Mouse (Mus musculus) MN1 (cell line): Measurements from ENCODE around the gene Ap3d1.

Source experiments
- DNase-seq: peaks from one replicate; pipeline ENCODE4 v3.0.0-alpha.2; 2016; ENCODE audit warnings: low spot score

Ap3d1 gene

DNA sequence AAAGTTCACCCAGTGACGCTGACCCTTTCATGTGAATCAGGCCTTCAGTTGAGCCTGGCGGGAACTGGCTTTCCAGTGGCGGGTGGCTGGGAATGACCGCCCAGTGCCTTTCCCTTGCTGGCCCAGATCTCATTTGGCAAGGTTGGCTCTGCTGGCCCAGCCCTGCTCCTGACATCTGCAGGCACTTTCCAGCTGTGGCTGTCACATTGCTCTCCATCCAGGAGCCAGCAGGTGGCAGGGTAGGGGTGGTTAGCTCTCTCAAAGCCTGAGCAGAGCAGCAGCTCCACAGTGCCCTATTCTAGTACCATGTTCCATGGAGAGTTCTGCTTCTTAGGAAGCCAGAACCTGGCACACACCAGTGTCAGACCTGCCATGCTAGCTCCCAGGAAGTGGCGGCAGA lies 15.7 kb upstream of the Ap3d1 start:
- DNase-seq: peak; percentile 92

DNA sequence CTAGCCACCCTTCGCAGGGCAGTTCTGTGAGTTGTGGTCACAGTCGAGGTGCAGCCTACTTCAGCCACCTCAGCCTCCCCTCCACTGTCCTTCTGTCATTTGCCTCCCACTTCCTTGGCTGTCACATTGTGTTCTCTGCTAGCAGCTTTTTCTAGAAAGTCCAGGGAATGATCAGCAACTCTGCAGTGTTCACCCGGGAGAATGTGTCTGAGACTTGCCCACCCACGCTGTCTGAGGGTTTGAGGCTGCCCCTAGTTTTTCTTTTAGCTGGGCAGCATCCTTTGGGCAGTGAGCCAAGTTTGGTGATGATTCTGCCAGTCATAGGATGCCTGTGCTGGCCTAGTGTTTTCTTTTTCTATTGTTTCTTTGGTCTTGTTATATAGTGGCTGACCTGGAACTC lies 14.9 kb upstream of the Ap3d1 start:
- peak; percentile 45 for DNase-seq

DNA sequence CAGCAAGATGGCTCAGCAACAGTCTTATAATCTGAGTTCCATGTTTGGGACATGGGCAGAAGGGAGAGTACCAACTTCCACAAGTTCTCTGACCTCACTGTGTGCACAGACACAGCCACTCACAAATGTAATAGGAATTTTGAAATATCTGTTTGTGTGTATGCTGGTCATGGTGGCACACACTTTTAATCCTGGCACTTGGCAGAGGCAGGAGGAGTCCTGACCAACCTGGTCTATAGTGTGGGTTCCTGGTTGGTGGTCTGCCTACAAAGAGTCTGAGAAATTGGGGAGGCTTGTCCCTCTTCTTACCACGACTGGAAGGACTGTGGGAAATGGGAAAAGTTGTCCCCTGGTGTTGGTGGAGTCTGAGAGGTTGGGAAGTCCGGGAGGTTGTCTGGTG lies 14.4 kb upstream of the Ap3d1 start:
- DNase-seq: no peak

DNA sequence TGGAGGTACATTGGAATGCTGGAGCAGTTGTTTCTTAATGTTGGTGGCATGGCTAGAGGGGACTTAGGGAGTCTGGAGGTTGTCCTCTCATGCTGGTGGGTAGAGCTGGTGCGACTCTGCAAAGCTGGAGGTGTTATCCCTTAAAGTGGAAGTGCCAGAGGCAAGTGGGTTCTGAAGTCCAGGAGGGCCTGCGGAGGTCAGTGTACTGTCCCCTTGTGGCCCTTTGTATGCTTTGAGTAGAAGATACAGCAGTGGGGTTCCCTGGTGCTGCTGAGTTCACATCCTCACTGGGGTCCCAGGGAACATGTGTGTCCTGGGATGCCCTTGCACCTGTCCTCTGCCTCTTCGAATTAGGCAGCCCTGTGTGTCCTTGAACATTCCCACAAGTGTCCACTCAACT lies 14.0 kb upstream of the Ap3d1 start:
- no peak for DNase-seq

DNA sequence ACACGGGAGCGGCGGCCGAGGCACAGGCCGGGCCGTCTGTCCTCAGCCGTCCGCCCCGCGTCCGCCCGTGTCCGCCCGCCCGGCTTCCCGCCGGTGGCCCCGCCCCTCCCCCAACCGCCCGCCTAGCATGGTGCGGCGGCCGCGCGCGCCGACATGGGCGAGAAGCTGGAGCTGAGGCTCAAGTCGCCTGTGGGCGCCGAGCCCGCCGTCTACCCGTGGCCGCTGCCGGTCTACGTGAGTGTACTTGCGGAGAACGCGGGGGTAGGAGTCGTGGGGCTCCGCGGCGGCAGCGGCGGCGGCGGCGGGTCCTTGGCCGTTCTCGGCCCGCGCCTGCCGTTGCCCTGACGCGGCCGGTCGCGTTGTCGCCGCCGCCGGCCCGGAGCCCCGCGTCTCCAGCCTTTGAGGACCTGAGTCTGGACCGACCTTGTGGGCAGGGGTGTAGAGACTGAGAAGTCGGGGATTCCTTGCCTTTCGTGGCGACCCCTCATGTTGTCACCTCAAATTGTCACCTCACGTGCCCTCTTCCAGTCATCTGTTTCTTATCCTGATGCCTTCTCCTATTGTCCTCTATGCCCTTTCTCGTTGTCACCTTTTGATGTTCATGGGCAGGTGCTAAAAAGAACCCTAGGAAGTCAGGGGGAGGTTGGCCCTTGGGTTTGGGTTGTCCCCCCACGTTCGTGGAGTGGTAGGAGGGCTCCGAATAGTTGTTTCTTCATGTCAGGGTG lies 13.4 kb upstream of the Ap3d1 start:
- DNase-seq: no peak

DNA sequence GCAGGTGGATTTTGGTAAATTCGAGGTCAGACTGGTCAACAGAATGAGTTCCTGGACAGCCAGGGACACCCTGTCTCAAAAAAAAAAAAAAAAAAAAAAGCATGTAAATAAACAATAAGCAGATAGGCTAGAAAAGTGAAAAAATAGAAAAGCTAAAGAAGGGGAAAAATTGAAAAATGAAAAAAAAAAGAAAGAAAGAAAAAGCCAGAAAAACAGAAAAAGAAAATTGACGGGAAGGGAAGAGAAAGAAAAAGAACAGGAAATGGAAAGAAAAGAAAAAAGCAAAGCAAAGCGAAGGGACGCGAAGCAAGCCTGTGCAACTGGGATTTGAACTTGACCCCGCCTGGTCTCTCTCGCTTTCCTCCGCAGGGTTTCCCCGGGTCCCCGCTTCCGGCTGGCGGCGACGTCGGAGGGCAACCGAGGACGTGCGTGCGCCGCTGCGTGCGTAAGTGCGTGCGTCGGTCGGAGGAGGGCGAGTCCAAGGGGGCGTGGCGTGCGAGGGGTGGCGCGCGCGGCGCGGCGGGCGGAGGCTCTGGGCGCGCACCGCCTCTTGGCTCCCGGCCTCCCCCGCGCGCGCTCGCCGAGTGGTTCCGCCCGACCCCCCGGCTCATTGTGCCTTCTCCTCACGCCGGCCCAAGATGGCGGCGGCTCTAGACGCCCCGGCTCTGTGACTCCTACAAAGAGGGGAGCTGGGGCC lies 12.7 kb upstream of the Ap3d1 start, which contains the start of gene Dot1l:
Gene Dot1l (plus strand): TSS at position 613 of the 697 bp plus-strand sequence.
- peak; percentile 98 for DNase-seq

DNA sequence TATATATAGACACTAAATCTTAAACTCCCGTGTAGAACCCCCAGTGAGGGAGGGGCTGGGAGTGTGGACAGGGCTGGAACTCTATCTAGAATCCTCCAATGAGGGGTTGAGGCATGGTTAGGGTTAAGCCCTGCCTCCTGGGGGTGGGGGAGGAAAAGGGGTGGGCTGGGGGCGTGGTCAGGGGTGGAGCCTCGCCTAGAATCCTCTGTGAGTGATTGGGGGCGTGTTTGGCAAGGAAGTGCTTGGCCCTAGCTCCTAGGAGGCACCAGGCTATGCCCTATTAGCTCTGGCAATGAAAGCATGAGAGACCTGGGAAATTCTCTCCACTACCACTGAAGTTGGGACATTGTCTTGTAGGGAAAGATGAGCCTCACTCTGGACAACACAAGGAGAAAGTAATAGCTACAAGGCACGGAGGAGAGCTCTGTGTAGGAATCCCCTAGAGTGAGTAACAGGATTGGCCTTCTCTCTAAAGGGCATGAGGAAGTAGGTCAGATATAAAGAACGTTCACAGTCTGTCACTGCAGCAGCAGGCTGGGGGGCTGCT lies 10.1 kb upstream of the Ap3d1 start:
- peak; percentile 81 for DNase-seq

DNA sequence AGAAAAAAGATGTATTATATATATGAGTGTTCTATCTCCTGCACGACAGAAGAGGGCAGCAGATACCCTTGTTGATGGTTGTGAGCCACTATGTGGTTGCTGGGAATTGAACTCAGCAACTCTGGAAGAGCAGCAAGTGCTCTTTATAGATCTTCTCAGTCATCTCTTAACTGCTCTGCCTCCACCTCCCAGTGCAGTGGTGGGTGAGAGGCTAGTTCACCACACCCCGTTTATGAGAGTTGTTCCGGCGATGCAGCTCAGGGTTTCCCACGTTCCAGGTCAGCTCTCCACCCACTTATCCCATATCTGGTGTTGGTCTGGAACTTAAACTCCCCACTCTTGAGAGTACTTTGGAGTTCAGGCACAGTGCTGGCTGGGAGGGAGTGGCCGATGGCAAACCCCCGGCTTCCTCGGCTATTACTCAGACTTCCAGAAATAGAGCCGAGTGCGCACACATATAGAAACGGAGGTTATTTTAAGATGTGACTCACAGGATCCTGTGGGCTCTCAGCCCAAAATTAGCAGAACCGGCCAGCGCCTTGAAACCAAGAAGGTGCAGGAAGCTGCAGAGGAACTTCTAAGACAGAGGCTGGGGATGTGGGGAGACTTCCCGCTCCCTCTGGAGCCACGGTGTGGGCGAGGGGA lies 9.2 kb upstream of the Ap3d1 start:
- peak; percentile 79 for DNase-seq

DNA sequence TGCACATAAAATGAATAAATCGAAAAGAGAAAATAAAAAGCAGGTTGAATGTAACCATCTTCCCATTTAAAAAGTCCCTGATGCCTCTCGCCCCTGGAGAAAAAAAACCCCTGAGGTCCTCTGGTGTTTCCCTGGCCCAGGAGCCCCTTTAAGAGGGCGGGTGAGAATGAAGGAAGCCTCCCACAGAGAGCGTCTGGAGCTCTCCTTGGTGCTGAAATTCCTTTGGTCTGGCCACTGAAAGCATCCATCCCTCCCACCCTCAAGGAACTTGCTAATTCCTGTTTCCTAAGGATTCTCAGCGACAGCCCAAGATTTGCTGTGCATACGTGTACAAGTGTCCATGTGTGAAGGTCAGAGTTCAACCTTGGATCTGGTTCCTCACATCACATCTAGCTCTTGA lies 6.5 kb upstream of the Ap3d1 start:
- no peak for DNase-seq

DNA sequence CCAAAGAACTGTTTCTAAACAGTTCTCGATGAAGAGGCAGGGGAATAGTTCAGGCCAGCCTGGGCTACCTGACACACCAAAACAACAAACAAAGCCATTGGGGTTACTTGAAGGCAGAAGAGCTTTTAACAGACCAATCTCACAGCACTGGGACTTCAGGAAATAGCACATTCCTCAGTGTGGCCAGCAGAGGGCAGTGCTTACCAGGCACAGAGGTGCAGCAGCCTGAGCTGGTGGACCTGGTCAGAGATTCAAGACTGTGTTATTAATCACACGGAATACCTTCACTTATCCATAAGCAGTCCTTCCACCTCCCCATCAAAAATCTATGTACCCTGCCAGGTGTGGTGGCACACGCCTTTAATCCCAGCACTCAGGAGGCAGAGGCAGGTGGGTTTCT lies 5.3 kb upstream of the Ap3d1 start:
- peak; percentile 78 for DNase-seq

DNA sequence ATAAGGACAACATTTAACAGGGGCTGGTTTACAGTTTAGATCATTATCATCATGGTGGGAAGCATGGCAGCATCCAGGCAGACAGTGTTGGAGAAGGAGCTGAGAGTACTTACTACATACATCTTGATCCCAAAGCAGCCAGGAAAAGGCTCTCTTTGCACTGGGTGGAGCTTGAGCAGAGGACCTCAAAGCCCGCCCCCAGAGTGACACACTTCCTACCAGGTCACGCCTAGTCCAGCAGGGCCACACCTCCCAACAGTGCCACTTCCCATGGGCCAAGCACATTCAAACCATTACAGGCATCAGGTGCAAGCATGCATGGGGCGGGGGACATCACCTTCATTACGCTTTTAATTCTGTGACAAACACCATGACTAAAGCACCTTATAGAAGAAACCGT lies 2.2 kb upstream of the Ap3d1 start:
- DNase-seq: peak; percentile 75

DNA sequence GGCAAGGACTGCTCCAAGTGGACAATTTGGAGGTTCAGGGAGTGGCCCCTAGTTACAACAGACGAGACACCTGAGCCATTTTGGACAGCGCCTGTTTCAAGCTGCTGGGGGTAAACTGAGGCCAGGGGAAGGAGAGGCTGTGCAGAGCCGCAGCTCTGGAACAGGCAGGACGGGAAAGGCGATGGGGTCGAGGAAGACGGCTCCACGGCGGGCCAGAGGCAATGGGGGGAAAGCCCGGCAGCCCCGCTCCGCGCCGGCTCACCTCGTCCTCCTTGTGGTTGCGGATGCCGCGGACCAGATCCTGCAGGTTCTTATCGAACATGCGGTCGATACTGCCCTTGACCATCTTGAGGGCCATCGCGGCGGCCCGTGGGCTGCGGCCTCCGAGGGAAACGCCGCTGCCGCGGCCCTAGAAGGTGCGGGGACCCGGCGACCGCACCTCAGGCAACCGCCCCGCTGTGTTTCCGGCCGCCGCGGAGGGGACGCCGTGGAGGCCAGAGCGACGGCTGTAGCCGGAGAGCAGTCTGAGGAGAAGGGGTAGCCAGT lies 357 bp downstream of the Ap3d1 start:
- DNase-seq: no peak

DNA sequence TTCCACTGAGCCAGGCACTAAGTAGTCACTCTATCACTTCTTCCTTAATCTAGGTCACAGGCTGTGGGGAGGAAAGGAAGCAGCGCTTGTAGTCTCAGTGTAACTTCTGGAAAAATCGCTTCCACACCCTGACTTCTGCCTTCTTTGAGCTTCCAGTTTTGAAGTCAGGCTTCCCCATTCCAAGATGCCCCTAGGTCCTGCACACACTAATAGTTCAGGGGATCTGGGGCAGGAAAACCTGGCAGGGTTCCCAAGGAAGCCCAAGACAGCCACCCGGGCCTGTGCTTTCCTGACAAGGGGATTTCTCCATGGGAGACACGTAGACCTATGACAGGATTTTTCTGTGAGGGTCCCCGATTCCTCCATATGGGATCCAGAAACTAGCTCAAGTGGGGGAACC lies 918 bp downstream of the Ap3d1 start:
- peak; percentile 38 for DNase-seq

DNA sequence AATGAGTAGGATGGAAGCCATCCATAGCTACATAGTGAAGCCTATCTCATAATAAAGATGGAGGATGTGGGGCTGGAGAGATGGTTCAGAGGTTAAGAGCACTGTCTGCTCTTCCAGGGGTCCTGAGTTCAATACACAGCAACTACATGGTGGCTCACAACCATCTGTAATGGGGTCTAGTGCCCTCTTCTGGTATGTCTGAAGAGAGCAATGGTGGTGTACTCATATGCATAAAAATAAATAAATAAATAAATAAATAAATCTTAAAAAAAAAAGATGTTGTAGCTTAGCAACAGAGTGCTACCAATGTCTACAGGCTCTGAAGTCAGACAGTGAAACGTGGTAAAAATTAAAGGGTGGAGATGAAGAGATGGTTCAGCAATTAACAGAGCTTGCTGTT lies 3.4 kb downstream of the Ap3d1 start:
- no peak for DNase-seq

DNA sequence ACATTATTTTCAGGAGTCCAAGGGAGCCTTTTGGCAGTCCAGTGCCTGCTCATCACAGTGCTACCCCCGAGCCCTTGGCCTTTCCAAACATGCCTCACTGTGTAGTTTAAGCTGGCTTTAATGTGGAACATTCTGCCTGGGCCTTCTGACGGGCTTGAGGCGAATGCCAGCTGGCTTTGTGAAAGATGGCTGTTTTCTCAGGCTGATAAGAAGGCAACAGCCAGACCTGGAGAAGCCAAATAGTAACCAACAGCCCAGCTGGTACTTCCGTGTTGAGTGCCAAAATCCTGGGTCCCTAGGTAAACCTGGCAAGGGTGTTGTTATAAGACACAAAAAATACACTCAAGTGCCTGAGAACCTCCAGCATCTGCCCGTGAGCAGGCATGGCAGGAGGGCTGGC lies 5.3 kb downstream of the Ap3d1 start:
- DNase-seq: peak; percentile 63

DNA sequence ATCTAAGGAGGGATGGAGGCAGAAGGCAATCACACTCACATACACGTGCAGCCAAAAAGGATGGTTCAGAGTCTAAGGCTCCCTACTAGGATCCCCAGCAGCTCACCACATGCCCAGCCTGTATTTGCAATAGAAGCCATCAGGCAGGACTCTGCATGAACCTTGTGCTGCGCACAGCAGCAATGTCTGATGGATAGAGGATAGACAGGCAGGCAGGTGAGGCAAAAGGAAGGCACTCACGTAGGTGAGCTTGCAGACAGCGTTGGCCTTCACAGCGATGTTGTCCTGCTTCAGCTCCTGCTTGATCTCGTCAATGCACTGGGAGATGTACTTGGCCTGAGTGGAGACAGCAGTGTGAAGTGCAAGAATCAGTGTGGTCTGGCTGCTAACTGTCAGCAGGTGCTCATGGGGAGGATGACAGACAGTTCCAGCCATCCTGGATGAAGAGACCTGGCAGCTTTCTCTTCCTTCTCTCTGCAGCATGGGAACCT lies 9.4 kb downstream of the Ap3d1 start:
- DNase-seq: no peak

DNA sequence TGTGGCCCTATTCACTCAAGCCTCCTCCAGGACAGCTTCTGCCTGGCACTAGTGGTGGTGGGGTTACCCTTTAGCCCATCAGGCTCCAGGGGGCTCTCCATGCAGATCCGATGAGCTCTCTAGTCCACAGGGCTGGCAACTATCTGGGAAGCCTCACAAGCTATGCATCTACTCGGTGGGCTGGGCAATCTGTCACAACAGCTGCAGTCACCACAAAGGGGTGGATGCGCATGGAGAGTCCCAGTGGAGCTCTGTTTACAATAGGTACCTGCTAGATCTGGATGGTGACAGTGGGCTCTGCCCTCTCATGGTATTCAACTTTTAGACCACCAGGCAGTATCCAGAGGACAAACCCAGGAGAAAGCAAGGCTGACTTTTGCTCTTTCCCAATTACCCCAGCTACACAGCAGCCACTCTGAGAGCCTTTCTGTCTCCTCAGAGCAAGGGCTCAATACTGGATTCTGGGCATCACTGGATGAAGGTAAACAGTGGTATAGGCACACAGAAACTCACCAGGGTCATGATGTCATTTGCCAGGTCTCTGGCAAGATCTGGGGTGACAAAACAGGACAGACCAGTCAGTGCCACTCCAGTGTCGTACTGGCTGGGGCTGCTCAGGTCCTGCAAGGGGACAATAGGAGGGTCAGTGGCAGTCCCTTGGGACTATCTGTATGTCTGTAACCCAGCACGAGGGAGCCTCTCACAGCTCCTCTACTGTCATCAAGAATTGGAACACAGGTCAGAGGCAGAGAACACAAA lies 14.5 kb downstream of the Ap3d1 start:
- DNase-seq: no peak

DNA sequence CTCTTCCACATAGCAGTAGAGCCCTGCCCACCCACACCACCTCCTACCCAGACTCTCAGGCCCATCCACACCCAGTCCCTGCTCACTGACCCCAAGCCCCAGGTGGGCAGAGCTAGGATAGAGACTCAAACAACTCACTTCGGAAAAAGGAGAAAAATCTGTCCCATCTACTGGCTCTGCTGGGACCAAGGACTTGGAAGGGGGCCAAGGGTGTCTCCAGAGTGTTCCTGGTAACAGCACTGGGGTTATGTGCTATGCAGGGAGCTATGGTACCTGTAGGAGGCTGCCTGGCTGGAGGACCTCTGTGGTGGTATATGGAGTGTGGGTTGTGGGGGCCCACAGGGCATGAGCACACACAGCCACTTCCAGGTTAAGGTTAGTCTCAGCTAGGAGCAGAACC lies 24.8 kb downstream of the Ap3d1 start:
- DNase-seq: peak; percentile 44

DNA sequence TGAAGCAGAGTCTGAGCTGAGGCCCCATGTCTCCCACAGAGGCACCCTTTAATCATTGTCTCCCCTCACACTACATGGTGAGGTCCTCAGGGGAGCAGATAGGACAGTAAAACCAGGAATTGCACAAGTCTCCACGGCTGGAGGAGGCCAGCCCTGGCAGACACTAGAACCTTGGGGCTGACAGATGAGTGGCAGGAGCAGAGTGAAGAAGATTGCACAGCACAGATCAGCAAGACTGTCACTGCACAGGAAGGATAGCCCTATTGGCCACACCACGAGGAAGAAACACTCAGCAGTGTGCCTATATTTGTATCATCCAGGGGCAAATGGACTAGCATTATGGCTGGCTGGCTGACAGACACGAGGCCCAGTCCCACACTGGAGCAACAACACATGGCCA lies 31.2 kb downstream of the Ap3d1 start:
- DNase-seq: no peak

DNA sequence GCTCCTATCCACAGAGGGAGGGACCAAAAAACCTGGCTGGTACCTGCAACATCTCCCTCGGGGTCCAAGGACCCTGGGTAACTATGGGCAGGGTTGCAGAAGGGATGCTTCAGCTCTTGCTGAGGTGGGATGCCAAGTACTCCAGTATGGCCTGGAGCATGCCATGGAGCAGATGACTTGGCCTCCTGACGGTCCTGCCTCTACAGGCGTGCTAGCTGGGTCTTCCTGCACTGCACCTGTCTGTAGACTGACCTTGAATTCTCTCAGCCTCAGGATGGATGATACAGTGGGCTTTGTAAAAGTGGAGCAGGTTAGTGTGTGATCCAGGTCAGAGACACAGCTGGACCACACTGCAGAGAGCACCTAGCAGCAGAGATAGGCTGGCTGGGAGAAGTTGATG lies 36.6 kb downstream of the Ap3d1 start:
- no peak for DNase-seq

DNA sequence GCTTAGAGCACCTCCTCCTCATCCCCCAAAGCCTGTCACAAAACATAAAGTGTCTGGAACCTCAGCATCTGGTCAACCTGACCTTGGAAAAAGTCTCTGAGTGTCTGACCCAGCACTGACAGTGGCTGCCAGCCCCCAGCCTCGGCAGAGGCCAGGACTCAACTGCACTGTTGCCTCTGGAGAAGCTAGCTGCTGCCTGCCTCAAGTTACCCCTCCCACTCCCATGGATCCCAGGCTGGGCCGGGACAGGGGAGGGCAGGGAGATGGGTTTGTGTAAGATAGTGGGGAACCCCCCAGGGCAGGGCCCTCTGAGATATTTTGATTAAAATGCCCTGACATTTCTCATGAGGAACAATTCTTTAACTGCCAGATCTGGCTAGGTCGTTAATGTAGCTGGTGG lies 37.0 kb downstream of the Ap3d1 start:
- no peak for DNase-seq

DNA sequence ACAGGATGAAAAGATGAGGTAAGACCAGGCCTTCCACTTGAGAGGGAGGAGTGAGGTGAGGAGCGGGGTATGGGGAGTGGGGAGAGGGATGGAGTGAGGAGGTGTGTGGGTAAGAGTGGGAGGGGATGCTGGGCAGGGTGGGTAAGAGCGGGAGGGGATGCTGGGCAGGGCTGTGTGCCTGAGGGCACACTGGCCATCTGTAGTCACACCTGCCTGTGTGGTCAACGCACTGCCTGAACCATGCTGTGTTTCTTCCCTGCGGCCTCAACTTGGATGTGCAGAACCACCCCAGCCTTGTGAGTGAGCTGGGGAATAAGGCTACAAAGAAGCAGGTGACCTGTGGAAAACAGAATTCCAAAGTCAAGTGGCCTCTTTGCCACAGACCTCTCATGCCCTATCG lies 37.6 kb downstream of the Ap3d1 start:
- no peak for DNase-seq
